Mouse (Mus musculus) lung, postnatal 25 days (tissue): Measurements from ENCODE around the gene Tatdn3.

Experiments used
- DNase-seq: peaks from one replicate; pipeline ENCODE4 v3.0.0; 2022; ENCODE audit warnings: low spot score

Tatdn3 gene

DNA sequence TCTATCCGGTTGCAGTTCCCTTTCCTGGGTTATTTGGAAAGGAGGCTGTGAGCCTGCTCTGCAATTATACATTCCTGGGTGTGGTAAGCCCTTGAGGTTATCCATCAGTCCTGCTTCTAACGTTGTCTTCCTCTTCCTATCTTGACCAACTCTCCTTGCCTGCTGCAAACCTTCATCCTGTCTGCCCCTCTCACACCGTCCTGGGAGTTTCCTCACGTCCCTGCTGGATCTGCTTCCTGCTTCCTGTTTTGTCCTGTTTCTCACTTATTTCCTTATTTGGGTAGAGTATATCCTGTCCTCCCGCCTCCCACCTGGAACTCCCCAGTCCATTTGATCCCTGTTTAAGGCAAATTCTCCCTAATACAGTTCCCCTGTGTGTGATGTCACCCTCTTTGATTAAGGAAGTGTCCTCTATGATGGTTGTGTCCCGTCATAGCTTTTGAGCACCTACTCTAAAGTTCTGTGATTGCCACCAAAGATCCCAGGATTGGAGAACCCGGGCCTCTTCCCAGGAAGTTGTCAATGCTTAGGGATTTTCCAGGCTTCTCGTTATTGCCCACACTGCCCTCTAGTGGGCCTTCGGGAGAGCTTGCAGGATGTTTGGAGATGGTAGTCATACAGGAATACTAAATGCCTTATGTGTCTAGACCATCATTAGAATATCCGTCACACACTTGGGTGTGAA, 12.6 kb upstream of the Tatdn3 start:
- peak; percentile 72 for DNase-seq

- DNase-seq: no peak
Measured at GRCm38 (mm10) chr1:191073486-191073885, 10.8 kb upstream of the Tatdn3 start.

DNA sequence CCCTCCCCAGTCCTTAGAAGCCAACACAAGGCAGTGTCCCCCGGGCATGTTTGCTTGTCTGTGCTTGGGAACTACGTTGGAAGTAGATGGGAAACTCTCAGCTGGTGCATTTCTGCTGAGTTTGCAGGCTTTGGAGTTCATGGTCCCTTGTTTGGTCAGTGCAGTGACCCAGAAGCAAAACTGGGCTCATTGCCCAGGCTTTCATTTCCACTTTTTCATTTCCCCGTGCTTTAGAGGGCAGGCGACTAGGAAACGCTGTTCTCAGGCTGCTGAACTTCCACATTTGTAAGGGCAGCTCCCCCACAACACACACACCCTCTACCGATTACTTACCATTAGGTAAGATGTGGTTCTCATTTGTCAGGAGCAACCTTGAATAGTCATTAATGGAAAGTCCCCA, 10.3 kb upstream of the Tatdn3 start:
- DNase-seq: peak; percentile 69

DNA sequence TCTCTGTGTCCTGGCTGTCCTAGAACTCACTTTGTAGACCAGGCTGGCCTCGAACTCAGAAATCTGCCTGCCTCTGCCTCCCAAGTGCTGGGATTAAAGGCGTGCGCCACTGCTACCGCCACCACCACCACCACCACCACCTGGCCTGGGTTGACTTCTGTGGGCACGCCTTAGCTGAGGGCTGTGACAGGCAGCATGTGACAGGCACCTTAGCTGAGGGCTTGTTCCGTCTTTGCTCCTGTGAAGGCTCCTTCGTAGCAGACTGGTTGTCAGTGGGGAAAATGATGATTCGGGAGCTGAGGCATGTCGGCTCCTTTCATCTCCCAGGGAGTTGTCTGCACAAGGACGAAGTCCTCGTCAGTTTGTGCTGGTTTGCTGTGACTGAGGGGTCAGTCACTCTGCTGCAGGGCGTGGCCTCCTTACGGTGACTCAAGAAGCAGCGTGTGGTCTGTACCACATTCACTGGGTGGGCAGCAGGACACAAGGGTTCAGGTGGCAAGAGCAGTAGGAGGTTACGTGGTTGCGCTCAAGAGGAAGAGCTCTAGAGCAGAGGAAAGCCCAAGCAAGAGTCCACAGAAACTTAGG, 9.7 kb upstream of the Tatdn3 start:
- no peak for DNase-seq

DNA sequence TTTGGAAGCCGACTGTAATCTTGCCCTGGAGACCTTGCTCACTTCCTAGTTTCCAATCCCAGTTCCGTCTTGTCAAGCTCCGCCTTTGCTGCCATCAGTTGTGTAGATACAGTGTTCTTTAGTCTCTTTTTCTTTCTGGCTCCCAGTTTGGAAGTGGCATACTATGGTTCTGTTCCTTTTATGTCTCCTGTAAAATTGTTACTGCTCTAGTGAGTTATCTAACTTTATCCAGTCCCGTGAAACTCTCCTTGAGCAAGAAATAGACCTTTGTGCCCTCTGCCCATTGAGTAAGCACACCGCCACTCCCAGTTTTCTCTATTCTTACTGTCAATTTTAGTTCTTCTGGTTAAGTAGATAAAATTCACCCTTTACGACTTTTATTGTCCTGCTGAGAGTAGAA, 8.9 kb upstream of the Tatdn3 start:
- no peak for DNase-seq

DNA sequence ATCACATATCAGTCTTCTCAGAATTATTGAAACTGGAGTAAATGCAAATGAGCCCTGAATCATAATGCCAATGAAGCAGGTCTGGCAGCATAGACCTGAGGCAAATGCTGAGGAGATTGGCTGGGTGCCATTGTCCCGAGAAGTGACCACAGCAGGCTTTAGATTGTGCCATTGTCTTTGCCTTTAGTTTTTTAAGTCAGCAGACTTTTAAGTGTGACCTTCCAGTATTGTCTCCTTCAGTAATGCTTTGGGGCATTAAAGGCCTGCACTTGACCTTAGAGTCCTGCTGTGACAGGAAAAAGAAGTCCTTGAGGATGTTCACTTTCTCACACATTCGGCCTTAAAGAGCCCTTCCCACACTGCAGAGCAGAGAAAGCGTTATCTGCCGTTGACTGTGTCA, 7.5 kb upstream of the Tatdn3 start:
- no peak for DNase-seq

- no peak for DNase-seq
Measured at GRCm38 (mm10) chr1:191068377-191068776, 5.6 kb upstream of the Tatdn3 start.

- DNase-seq: no peak
Measured at GRCm38 (mm10) chr1:191065188-191065587, 2.5 kb upstream of the Tatdn3 start.

- no peak for DNase-seq
Measured at GRCm38 (mm10) chr1:191064535-191064934, 1.8 kb upstream of the Tatdn3 start.

GRCm38 (mm10) chr1:191063700-191064099, 968 bp upstream of the Tatdn3 start:
- no peak for DNase-seq

GRCm38 (mm10) chr1:191062241-191062780, 421 bp downstream of the Tatdn3 start:
- DNase-seq: no peak

- no peak for DNase-seq
Measured at GRCm38 (mm10) chr1:191057461-191057860, 5.3 kb downstream of the Tatdn3 start.

GRCm38 (mm10) chr1:191055533-191055873, 7.2 kb downstream of the Tatdn3 start:
- no peak for DNase-seq

- no peak for DNase-seq
Measured at GRCm38 (mm10) chr1:191054870-191055532, 7.7 kb downstream of the Tatdn3 start.

- no peak for DNase-seq
Measured at GRCm38 (mm10) chr1:191053555-191053954, 9.2 kb downstream of the Tatdn3 start.

DNA sequence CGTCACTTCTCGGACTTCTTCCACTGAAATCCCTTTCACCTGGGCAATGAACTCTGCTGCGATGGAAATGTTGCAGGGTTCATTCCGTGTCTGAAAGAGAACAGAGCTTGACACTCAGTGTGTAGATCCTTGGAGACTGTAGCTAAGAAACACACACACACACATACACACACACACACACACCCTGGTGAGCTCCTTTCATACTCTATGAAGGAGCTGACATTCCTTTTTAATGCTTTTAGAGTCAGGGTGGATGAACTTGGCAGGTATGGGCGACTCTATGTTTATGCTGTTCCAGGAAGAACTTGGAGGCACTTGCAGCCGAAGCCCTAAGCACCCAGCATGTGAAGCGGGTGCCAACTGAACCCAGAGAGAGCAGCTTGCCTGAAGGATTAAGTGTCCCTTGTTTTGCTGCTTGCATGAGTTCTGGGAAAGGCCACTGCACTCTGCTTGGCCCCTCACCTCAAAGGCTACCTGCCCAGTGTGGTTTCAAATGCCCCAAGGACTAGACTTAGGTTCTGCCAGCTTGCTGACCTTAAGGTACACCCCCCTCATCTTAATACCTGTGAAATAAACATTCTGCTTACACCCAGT, 16.4 kb downstream of the Tatdn3 start:
- no peak for DNase-seq

DNA sequence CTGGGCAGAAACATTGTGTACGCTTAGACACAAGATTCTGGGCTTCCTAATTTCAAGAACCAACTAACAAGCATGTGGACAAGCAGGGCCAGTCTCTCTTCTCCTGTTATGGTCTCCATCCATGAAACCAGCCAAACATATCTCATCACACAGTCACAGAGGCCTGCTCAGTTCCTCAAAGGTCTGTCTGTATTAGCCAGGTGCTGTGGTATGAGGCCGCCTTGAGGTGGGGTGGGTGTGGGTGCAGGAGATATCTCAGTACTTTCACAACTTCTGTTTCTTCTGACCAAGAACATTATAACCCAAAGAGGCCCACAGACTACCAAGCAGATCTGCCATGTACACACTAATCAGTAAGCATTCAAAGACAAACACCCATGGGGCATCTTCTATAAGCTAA, 17.5 kb downstream of the Tatdn3 start:
- DNase-seq: no peak

DNA sequence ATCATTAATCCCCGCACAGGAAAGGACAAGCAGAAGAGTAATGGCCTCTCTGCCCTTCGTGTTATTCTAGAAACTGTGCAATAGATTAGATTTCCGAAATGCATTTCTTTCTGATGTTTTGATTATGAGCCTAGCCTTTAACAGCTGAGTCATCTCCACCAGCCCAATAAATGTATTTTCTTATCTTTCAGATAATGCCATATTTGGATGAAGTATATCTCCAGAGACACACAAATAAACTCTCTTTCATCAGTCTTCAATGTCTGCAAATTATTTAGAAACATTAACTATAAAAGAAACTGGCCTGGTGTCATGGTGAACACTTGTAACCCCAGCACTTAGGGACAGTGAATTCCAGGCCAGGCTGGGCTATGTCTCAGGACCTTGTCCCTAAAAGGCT, 20.0 kb downstream of the Tatdn3 start:
- no peak for DNase-seq

DNA sequence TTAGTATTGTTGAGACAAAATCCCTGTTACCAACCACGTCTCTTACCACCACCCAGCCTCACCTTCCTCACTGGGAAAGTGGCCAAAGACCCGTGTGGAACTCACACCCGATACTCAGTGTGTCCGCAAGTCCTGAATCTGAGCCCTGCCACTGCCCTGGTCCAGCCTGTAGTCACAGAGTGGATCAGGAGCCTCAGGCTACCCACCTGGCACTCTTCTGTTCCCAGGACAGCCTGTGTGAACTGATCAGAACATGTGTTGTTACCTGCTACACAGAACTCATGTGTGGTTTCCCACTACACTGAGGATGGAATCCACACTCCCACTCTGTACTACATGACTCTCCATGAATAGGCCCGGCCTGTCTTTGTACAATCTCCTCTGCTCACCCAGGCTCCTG, 20.6 kb downstream of the Tatdn3 start:
- no peak for DNase-seq

- no peak for DNase-seq
Measured at GRCm38 (mm10) chr1:191041352-191041751, 21.4 kb downstream of the Tatdn3 start.

DNA sequence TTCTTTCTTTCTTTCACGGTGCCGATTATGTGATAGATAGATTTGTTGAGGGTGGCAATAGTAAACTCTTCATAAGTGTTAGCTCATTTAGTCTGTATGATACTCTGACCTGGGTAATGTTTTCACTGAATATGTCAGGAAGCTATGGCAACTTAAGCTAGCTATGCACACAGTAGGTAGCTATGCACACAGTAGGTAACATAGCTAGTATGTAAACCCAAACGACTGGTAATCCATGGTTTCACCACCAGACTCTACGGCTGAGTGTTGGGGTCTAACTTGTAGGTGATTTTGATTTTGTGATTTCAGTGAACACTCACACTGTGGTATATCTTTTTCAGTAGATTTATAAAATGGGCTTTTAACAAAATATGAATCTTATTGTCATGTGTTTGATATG, 24.7 kb downstream of the Tatdn3 start:
- no peak for DNase-seq

DNA sequence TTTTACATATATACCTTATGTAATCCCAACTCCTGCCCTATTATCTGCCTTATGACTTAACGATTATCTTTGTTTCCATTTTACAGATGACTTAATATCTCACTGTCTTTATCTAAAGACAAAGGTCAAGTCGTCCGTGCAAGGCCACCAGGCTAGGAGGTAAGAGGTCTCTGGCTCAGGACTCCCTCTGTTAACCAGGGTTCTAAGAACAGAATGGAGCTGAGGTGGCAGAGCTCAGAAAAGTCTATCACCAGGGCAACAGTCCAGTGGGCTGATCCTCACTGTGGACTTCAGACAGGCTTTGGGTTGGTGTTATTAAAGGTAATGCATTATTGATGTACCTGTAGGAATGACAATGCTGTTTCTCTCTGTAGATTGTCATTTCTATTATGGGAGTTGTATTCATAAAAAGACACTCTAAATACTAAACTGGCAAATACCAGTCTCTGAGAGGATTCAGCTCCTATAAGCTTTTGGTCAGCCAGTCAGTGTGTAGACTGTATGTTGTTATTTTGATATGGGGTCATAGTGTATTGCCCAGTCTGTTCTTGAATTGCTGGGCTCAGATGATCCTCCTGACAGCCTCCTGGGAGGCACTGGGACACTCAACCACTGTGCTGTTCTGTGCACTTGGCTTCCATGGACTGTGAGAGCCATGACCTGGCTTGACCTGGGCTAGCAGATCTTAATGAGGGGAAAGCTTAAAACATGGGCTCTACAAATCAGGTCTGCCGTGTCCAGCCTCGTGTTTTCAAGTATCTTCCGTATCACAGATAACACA, 26.0 kb downstream of the Tatdn3 start, which contains the start of gene Spata45:
Gene Spata45, plus strand, starts transcription at position 86 of the 781 bp plus-strand sequence.
- no peak for DNase-seq
